Mouse (Mus musculus) hematopoietic stem cell, adult 5-6 weeks (primary cell): ENCODE measurements around the gene Gga2. TPM values are rescaled to one million over a fixed set of nuclear protein-coding genes. Genes with fewer than 3 reads are reported as not detected.

Source experiments
- ATAC-seq, 2 experiments: fragments of 125-278 bp in 1 of 2; replicated peaks in 1 of 2; 2 replicates each; pipeline ENCODE4 v1.8.0; 2016 to 2017; ENCODE audit warnings: inconsistent platforms in 2 of 2, mild to moderate bottlenecking in 2 of 2, moderate number of reproducible peaks in 2 of 2, low read depth in 1 of 2, moderate TSS enrichment in 1 of 2; ENCODE audit not compliant: low FRiP score in 2 of 2, poor library complexity in 2 of 2, severe bottlenecking in 2 of 2, insufficient read depth in 1 of 2, low TSS enrichment in 1 of 2
- total RNA-seq: library from RNA; stranded (forward); fragments of 172-1452, 232-1000 nt; gene quantifications from 2 replicates; pipeline ENCODE4 v1.2.3, GENCODE M21; 2017

Gene Gga2
- 11.3 and 14.0 TPM in 2 replicates for total RNA-seq

- peak; percentile 83 to 92 for ATAC-seq
Measured at GRCm38 (mm10) chr7:122020667-122021354, at the start of gene Gga2. Gga2 (minus strand) TSS chr7:122021222.

DNA sequence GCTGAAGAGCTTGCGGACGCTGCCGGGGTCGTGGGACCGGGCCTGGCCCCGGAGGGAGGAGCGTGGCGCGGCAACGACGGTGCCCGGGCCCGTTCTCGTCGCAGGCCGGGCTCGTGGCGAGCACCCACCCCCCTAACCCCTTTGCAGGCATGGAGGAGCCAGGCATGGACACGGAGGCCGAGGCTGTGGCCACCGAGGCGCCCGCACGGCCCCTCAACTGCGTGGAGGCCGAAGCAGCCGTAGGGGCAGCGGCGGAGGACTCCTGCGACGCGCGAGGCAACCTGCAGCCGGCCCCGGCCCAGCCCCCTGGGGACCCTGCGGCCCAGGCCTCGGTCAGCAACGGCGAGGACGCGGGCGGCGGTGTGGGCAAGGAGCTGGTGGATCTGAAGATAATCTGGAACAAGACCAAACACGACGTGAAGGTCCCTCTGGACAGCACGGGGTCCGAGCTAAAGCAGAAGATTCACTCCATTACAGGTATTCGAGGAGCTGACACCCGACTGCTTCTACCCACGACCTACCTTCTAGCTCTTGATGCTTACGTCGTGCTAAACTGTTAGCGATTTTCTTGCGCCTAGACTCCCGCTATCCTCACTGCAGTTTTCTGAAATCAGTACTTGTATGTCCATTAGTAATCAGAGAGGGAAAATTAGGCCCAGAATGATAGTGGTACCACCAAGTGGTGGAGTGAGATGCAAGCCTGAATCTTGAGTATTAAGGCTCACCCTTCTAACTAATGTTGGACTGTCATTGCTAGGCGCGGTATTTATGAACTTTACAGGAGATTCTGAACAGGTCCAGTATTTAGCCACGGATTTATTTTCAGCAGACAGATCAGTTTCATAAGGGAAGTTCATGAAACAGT, 46.7 kb upstream of the Gga2 start:
- ATAC-seq = no peak

DNA sequence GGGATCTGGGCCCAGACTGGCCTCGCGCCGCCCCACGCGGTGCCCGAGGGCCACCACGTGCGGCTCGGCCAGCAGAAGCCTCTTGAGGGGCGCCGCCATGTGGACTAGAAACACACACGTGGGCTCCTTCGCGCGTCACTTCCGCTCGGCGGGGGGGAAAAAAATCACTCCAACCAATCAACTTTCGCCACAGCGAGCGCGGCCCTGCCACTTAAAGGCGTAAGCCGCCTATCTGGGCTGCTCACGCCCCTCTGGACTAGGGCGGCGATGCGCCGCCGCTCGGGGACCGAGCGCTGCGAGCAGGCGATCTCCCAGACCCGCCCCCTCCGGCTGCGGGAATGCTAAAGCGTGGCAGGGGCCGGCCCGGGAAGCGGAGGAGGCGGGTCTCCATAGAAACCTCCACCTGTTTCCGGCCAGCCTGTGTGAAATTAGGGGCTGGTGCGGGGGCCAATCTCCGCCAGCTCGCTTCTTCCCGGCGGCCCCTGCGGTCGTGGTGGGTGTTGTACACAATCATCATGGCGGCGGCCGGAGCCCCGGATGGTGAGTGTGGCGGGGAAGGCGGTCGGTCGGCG, 46.0 kb upstream of the Gga2 start, which contains the start of the genes Ubfd1 and Ears2:
Ubfd1 (plus strand) TSS at position 231 of the 572 bp plus-strand sequence.
Ears2 (minus strand) TSS at position 319 of the 572 bp plus-strand sequence.
- peak; percentile 87 to 90 for ATAC-seq

- no peak for ATAC-seq
Measured at GRCm38 (mm10) chr7:122066102-122066944, 45.3 kb upstream of the Gga2 start.

GRCm38 (mm10) chr7:122065656-122066055, 44.6 kb upstream of the Gga2 start:
- ATAC-seq = no peak

DNA sequence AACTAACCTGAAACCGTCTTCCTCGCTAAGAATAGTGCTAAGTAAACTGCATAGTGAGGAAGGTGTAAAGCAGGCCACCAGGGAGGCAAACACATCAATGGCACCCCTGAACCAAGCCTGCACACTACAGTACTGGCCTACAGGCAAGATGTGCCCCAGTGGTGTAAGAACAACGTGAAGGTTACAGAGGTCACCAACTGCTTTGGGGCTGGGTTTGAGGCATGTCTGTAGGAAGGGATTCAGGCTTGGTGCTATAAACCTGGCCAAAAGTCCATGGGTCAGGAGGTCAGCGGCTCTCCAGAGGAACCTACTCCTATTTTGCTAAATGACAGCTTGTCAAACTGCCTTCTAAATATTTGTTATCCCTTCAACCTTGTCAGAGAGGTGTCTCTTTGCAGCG, 35.6 kb upstream of the Gga2 start:
- ATAC-seq = no peak

DNA sequence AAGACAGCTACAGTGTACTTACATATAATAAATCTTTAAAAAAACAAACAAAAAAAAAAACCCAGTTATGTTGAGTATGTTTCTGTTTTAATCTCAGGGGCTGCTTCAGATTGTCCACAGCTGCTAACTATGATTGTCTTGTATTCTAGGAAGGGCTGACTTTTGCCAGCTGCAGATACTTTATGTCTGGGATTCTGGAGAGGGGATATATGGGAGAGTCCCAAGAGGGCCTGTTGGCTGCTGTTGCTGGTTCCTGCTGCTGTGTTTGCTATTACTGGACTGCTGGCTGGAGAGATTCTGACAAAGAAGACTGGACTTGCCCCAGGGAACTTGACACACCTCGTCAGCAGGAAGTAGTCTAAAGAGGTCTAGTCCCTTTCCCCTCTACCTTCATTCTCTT, 29.8 kb upstream of the Gga2 start:
- no peak for ATAC-seq

DNA sequence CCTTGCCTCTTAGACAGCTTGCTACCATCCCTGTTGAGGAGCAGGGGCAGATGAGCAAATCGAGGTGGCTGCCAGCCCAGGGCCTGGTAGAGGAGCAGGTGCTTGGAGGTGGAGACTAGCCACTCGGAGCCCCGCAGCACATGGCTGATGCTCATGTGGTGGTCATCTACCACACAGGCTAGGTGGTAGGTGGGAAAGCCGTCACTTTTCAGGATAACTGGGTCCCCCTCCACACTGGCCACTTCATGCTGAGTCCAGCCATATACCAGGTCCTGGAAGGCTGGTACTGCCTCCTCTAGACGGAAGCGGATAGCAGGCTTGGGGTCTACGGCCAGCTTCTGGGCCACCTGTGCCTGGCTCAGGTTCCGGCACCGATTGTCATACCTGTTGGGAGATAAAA, 27.2 kb upstream of the Gga2 start:
- no peak for ATAC-seq

DNA sequence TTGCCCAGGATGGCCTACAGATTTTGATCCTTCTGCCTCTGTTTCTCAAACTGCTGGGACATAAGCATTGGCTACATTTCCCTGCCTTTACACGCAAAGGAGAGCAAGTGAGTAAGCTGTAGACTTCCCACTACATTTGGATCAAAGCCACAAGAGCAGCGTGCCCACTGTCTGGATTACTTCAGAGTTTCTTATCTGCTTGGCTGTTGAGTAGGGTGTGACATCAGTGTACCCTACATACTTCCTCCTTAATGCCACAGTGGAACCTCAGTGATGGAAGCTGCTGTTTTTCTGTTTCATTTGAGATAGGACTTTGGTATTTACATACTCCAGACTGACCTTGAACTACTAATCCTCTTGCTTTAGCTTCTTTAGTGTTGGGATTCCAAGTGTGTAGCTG, 25.8 kb upstream of the Gga2 start:
- ATAC-seq = no peak

DNA sequence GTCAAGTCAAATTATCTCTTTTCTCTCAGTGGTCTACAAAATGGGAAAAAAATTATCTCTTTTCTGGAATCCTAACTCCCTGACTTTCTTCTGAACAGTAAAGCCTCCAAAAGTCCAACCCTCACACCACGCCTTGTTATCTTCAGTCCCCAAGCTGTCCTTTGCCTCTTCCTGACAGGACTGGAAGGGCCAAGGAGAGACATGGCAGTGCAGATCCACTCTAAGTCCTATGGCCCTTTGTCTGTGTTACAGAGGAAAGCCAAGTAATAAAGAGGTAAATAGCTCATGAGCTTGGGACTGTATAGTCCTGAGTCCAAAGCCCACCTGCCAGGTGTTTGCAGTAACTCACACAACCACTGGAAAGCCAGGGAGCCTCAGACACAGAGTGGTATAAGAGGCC, 24.7 kb upstream of the Gga2 start:
- ATAC-seq = no peak

- no peak for ATAC-seq
Measured at GRCm38 (mm10) chr7:122045181-122045634, 24.2 kb upstream of the Gga2 start.

GRCm38 (mm10) chr7:122044106-122044505, 23.1 kb upstream of the Gga2 start:
- ATAC-seq = no peak

GRCm38 (mm10) chr7:122034348-122034747, 13.3 kb upstream of the Gga2 start:
- peak; percentile 66 to 69 for ATAC-seq

GRCm38 (mm10) chr7:122033371-122033770, 12.3 kb upstream of the Gga2 start:
- peak; percentile 27 to 53; a peak in 1 of 4 replicates for ATAC-seq

GRCm38 (mm10) chr7:122022131-122022530, 1.1 kb upstream of the Gga2 start:
- no peak for ATAC-seq

GRCm38 (mm10) chr7:122020273-122020666, 752 bp downstream of the Gga2 start:
- ATAC-seq = no peak

DNA sequence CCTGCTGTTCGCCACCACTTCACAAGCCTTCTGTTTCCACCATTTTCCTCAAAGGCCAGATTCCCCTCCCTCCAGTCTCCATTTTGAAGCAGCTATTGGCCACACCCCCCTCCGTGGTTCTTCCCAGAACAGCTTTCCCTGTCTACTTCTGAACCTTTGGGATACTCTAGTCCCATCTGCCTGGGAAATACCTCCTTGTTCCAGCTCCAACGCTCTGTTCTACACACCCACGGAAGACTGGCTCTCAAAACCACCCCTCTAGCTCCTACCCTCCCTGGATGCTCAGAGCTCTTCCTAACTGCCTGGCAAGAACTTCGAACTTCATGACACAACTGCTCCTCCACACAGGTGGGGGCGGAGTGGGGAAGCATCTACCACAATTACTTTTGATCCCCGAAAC, 2.0 kb downstream of the Gga2 start:
- no peak for ATAC-seq
